Mouse (Mus musculus): ENCODE measurements around the gene Pgap3.
A peak's percentile ranks its signal among the peaks of the same experiment; 100 is the strongest.

Pgap3 gene

DNA sequence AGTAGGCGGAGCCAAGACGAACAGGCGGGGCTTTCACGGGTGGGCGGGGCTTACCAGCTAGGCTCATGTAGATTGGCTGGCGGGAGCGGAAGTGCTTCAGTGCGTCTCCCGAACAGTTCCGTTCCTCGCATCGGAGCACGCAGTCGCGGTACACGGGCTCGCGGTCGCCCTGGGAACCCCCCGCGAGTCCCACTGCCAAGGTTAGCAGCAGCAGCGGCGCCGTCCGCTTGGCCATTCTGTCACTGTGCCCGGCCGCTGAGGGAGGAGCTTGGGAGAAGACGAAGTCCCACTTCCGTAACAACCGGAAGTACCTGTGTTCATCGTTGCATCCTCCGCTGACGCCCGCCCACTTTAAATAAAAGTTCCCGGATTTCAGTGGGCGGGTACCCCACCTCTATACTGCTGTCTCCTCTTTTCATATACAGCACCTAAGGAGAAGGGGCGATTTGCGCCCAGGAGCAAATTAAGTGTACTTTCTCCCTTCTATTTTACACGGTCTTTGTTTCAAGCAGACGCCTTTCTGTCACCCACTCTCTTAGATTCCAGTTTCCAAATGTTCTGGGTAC lies at the start of gene Pgap3:
Pgap3 (minus strand) TSS at position 330 of the 566 bp plus-strand sequence.
- peak; percentile 90 to 97 for DNase-seq (ENCODE audit: inconsistent age in 2 of 2, low spot score in 1 of 2)

DNA sequence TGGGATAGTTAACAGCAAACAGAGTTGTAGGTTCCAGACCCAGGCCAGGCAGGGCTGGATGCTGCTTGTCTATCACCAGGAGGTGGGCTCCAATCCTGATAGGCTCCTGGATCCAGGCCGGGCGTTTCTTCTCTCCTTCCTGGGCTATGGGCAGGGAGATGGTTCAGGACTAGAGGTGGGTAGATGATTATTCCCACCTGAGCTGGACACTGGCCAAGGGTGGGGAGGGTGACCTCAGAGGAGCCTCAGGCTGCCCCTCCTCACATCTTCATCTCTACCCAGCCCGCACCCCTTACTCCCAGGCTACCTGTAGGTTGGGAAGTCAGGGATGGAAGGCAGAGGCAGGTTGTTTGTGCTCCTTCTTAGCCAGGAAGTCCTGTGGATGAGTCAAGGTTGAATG lies 49.1 kb upstream of the Pgap3 start:
- no peak for DNase-seq (ENCODE audit: inconsistent age in 2 of 2, low spot score in 1 of 2)

DNA sequence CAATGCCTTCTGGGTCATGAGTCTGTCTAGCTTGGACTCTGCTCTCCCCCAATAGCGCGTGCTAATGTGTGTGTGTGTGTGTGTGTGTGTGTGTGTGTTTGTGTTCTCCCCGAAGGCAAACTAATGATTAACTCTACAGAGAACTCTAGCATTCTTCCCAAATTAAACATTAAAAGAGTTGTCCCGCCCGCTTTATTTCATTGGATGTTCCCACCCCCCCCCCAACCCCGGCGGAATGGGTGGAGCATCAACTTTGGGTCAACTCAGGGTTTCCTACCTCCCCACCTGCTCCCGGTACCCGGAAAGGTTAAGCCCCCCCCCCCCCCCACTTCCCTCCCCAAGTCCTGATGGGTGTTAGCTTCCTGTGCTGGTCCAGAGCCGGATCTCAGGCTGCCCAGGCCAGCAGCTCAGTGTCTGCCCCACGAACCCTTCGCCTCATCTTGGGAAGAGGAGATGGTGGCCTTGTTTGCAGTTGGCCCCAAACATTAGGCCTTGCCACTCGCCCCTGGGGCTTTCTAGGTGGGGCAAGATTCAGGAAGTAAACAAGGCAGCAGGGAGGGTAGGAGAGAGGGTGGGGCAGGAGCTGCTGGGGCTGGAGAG lies 48.0 kb upstream of the Pgap3 start:
- DNase-seq (ENCODE audit: inconsistent age in 2 of 2, low spot score in 1 of 2), result no peak

DNA sequence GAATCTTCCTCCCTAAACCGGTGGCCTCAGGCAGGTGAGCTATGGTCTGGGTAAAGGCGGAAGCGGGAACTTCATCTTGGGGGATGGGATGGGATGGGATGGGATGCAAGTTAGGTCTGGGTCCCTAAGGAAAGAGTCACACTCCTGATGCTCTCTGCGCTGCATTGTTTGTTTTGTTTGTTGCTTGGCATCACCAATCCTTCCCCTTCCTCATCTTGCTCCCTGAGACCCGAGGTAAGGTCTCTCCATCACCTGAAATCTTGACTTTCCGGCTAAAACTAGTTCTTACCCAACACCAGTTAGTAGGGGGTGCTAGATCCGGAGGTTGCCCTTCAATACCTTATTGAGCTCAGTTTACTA lies 47.2 kb upstream of the Pgap3 start:
- DNase-seq (ENCODE audit: inconsistent age in 2 of 2, low spot score in 1 of 2), result no peak

DNA sequence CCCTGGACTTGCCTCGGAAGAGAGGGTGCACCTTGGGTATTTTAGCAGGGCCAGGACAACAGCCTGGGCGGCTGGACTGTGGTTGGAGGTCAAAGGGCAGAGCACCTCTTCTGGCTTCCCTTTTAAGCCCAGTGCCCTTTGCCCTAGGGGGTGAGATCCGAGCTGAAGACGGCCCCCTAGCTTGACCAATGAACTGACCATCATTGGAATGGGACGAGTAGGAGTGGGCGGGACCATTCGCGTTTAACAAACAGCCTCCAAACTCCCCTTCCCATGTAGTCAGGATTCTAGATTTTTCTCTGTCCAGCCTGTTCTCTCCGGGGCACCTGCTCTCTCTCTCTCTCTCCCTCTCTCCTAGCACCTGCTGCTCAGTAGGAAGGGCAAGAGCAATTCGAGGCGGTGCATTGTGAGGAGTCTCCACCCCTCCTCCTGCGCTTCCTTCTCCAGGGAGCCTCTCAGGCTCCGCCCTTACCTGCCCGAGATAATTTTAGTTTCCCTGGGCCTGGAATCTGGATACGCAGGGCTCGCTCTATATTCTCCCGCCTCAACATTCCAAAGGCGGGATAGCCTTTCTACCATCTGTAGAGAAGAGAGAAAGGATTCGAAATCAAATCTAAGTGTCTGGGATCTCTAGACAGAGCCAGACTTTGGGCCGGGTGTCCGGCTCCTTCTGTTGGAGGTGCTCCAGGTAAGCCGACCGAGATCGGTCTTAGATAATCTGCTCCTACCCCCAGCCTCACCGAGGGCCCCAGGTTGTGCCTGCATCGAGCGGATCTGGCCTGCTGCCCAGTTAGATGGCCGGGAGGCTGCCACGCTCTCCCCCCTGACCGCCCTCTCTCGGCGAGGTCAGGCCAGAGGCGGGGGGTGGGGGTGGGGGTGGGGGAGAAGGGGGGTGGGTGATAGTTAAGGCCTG lies 46.5 kb upstream of the Pgap3 start:
- DNase-seq (ENCODE audit: inconsistent age in 2 of 2, low spot score in 1 of 2), result no peak

DNA sequence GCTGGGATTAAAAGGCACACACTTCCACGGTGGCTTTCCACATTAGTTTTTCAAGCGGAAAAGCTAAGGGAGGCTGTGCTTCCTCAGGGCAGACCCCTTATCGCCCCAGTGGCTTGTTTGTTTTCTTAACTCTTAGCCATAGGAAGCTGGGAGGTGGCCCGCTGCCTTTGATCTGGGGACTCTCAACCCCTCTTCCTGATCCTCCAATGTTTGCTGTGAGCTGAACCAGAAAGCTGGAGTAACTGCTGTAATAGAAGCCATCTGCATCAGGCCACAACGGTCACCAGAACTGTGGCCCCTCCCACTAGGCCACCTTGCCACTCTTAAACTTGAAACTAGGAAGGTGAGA lies 45.9 kb upstream of the Pgap3 start, which contains the start of gene Grb7:
Grb7 (plus strand) TSS at position 182 of the 349 bp plus-strand sequence.
- no peak for DNase-seq (ENCODE audit: inconsistent age in 2 of 2, low spot score in 1 of 2)

DNA sequence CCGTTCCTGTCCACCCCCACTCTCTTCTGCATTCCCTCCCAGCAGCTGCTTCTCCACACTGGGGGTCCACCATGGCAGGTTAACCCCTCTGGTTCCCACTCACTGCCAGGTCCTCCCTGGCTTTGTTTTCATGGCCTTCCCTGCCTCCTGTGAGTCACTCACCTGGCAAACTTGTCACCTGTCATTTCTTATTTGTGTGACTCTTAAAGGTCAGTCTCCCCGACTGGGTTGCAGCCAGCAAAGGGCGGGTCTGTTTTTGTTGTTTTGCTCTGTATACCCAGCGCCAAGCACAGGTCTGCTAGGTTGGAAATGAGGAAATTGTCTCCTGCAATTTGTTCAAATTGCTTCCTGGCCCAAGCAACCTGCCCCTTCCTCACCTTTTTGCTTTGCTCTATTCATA lies 45.4 kb upstream of the Pgap3 start:
- DNase-seq (ENCODE audit: inconsistent age in 2 of 2, low spot score in 1 of 2), result no peak

DNA sequence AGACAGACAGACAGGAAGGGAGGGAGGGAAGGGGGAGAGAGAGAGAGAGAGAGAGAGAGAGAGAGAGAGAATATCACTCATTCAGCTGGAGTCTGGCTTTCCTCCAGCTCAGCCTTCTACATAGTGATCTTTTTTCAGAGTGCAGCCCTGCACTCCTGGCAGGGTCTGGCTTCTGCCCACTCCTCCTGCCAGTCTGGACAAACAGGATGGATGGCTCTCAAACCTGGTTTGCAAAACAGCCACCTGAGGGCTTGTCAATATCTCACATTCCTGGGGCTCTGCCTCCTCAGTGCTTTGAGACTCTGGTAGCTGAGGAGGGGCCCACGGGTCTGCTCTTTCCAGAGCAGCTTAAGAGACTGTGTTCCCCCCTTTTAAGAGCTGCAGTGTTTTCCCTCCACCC lies 44.9 kb upstream of the Pgap3 start:
- no peak for DNase-seq (ENCODE audit: inconsistent age in 2 of 2, low spot score in 1 of 2)

DNA sequence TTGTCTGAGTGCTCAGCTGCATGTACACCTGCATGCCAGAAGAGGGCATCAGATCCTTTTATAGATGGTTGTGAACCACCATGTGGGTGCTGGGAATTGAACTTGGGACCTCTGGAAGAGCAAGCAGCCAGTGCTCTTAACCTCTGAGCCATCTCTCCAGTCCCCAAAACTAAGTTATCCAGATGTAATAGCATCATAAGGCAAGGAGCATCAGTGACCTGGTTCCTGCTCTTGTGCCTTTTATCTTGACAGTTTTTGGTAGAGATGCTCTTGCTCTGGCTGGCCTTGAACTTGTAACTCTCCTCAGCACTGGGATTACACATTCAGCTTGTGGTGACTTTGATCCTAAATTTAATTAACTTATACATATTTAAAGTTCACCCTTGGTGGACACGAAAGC lies 43.4 kb upstream of the Pgap3 start:
- no peak for DNase-seq (ENCODE audit: inconsistent age in 2 of 2, low spot score in 1 of 2)

DNA sequence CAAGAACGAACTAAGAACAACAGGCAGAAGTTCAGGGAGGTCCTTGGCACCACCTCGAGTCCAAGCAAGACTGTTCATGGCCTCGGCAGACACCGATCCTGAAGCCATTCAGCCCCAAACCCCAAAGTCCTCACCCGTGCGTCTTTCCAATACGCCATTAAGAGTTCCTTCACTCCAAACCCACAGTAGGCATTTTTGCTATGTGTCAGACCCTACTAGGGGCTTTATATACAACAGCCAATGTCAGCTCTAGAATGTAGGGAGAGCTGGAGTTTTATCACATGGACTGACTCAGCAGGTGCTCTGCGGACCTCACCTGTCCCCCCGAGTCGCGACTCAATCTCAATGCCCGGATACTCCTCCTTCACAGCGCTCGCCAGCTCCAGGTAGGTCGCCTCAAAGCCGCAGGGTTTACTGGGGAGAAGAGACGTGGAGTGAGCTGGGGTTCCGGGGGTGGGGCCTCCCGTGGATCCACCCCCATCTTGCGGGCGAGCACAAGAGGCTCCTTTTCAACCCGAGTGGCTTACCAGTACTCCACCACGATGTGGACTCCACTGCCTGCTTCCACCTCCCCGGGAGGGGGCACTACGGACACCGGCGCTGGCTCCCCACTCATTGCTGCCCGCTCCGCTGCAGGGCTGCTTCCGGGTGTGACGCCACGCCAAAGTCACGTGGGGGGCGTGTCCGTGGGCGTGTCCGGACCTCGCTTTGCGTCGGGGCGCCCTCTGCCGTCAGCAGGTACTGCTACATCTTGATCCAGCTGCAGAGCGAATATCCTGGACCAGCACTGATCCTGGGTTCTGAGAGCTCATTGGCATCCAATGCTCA lies 38.3 kb upstream of the Pgap3 start, which contains the start of gene Mien1:
Mien1 (minus strand) TSS at position 661 of the 828 bp plus-strand sequence.
- peak; percentile 96 to 99 for DNase-seq (ENCODE audit: inconsistent age in 2 of 2, low spot score in 1 of 2)

DNA sequence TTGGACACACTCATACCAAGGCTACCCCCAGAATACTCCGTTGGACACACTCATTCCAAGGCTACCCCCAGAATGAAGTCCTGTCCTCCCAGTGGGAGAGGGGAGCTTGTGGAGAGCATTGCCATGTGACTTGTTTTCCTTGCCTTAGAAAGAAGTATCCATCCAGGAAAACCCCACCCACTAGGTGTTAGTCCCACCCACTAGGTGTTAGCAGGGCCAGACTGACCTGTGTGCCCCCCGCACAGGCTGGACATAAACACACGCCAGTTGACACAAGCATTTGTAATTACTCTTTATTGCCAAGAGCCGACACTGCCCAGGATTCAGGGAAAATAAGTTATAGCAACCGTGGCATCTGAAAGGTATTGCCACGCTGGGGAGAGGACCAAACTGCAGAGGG lies 37.2 kb upstream of the Pgap3 start:
- DNase-seq (ENCODE audit: inconsistent age in 2 of 2, low spot score in 1 of 2), result no peak

DNA sequence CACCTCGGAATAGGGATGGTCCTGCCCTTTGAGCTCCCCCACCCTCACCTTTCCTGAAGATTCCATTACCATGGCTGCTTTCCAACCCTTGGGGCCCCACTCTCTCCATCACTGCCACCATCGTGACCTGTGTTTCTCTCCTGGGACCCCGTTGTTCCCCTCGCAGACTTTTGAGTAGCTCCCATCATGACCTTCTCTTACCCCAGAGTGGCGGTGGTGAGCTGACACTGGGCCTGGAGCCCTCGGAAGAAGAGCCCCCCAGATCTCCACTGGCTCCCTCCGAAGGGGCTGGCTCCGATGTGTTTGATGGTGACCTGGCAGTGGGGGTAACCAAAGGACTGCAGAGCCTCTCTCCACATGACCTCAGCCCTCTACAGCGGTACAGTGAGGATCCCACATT lies 35.4 kb upstream of the Pgap3 start:
- DNase-seq (ENCODE audit: inconsistent age in 2 of 2, low spot score in 1 of 2), result no peak

DNA sequence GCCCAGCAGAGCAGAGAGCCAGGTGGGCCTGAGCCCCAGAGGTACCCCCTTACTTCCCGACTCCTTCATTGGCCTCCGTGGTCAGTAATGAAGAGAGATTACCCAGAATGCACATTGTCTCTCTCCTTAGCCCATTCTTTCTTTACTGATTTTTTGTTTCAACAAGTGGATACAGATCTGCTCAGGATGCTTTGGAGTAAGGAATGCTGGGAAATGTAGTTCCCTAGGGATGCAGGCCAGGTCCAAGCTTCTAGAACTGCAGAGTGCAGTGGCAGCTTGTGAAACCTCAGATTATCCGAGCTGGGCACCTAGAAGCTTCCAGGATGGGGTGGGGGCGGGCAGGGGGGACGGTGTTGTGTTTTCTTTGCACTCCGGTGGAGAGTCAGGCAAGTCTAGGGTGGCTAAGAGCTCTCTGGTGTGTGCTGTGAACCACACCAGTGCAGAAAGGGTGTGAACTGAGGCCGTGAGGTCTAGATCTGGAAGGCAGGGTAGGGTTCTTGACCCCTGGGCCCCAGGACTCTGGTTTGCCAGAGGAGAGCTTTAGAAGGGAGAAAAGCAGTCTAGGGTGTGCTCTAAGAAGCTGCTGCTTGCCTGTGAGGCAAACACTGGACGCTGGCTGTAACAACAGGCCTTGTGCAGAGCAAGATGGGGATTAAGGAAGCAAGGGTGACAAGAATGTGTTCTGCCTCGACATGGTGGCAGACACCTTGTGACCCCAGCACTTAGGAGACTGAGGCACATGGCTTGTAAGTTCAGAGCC lies 31.6 kb upstream of the Pgap3 start:
- no peak for DNase-seq (ENCODE audit: inconsistent age in 2 of 2, low spot score in 1 of 2)

DNA sequence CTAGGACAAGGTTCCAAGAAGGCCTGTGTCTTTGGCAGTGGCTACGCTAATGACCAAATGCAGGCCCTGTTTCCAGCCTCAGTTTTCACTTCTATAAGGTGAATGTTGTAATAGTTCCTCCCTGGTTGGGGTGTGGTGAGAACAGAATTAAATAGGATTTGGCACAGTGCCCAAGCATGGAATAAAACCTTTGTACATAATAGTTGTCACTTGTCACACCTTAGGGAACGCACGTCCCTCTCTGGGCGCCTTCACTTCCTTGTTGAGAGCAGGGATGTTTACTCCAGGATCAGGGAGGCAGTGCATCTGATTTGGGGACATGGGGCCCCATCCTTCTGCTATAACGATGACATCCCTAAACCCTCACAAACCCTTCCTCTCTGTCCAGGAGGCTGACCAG lies 28.1 kb upstream of the Pgap3 start:
- no peak for DNase-seq (ENCODE audit: inconsistent age in 2 of 2, low spot score in 1 of 2)

DNA sequence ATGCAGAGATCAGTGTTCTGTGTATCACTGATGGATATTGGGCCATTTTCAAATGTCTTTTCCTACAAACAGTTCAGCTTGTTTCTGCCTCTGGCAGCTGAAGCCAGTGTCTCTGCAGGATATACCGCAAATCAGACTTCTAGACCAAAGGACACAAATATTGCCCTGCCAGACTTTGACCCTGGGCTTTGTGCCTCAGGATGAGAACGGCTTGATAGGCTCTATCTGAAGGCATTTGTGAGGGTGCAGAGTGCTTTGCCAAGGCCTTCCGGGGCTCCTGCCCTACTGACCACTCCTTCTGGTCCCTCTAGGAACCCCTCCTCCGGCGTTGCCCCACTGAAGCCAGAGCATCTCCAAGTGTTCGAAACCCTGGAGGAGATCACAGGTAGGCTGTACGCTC lies 26.3 kb upstream of the Pgap3 start:
- no peak for DNase-seq (ENCODE audit: inconsistent age in 2 of 2, low spot score in 1 of 2)

DNA sequence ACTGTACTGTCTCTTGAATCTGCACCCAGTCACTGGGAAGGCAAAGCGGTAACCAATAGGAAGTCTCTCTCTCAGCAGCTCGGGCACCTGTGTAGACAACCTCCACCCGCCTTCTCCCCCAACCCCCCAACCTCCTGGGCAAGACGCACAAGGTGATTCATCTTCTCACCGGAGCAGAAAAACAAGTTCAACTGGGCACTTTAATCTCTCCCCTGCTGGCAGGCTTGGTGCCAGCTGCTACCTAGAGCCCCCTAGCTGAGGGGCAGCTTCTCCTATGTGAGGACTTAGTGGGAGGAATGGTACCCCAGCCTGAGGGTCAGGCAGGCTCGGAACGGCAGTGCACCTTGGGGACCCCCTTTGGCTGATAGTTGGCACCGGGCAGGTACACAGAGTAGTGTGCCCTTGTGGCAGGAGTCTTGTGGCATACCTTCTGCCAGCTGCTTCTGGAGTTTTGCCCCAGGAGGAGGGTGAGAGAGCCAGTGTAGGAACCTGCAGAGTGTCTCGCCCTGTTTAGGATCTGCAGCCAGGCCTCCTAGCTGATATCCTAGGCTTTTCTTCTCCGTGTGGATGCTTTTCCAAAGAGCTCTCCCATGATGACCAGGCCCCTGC lies 18.8 kb upstream of the Pgap3 start:
- no peak for DNase-seq (ENCODE audit: inconsistent age in 2 of 2, low spot score in 1 of 2)

DNA sequence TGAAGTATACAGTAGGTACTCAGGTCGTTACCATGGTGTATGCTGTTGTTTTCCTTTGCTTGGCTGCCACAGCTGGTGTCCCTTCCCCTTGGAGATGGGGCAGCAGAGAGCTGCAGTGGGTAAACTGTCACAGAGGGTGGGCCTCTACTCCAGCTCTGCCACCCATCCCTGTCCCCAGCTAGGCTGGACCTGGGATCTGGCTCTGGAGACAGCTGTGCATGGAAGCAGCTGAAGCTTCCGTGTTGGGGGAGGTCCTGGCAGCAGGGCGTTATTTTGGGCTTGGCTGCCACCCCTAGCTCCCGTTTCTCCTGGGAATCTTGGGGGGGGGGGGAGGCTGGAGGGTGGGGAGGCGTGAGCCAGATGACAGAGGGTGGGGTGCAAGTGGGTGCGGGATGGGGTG lies 18.0 kb upstream of the Pgap3 start:
- no peak for DNase-seq (ENCODE audit: inconsistent age in 2 of 2, low spot score in 1 of 2)

DNA sequence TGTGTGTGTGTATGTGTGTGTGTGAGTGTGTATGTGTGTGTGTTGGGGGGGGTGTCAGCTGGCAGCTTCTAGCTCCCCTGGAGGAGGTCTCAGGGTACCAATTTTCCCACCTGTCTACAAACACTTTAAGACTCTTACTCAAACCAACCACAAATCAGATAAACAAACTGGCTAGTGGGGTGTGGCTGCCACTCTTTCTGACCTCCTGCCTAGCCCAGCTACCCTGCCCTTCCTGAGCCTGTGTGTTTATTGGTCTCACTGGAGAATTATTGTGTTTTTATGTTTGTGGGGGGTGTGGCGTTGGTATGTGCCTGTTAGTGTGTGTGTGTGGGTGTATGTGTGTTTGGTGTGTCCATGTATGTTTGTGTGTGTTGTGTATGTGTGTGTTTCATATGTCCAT lies 16.8 kb upstream of the Pgap3 start:
- no peak for DNase-seq (ENCODE audit: inconsistent age in 2 of 2, low spot score in 1 of 2)

DNA sequence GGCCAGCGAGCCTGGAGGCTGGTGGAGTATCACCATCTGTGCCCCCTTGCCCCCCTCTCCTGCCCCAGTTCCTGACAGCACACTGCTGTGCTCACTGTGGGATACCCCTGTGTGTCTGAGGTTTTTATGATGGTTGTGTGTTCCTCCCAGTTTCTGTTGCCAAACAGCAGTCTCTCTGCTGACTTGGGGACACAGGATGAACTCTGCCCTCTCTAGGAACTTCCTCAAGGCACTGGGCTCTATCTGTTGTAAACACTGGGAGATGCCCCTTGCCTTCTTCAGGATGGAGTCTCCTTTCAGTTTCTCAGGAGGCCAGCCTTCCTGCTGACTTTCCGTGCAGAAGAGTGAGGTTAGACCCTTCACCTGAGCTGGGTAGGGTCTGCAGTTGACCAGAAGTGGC lies 13.9 kb upstream of the Pgap3 start:
- no peak for DNase-seq (ENCODE audit: inconsistent age in 2 of 2, low spot score in 1 of 2)

DNA sequence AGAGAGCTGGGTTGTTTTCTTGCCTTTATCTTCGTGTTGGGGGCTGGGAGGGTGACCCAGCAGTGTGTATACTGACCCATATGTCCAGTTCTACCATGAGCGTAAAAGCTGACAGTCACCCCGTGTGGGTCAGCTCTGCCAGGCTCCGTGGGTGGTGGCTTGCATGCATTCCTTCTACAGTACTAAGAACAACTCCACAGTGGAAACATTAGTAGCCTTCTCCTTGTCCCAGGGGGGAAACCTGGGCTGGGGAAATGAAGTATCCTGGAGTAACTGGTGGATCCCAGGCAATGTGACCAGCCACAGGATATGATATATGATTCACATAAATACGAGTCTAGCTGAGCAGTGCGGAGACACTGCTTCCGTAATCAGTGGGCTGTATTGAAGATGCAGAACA lies 13.4 kb upstream of the Pgap3 start:
- DNase-seq (ENCODE audit: inconsistent age in 2 of 2, low spot score in 1 of 2), result no peak

Measured in adrenal gland, adult (tissue).